Mouse (Mus musculus): ENCODE results near the gene Aldh6a1. TPM values are rescaled to one million over a fixed set of nuclear protein-coding genes. Genes with fewer than 3 reads are reported as not detected.

Gene Aldh6a1
- polyA plus RNA-seq (2015; fragmentation: Nextera tagmentation; extraction: Ambion mirVana): 47.4 and 48.2 TPM in 2 replicates

DNA sequence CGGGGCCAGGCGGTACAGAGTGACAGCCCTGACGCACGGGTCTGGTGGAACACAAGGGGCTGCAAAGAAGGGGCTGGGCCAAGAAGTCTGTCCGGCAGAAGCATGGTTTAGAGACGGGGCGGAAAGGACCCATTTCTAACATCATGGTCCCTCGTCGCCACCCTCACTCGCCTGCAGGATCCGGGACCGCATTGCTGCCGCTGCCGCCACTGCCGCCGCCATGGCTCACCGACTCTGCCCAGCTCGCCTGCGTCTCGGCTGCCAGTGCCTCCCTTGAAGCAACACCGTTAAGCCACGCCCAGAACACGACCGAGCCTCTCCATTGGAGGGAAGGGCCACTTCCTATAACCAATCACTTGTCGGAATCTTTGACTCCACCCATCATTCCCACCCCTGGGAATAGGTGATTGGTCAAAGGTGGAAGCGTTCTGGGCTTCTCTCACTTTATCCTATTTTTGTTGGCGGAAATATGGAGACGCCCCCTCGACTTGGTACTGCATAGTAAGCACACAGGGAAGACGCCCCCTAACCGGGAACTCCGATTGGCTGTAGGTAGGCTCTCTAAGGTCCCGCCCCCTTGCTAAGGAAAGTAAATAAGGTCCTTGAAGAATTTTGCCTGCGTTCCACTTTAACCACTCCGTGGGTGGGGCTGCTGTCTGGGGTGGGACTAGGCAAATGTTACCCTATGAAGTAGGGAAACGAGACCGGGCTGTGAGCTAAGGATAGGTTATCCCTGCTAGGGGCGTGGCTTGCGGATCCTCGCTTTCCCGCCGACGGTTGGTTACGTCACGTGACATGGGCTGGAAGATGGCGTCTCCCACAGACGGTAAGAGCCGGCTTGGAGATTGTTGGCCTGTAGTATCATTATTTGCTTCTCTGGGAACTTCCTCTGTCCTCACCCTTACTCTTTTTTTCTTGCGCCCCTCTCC is at the start of gene Aldh6a1, which contains the start of gene Lin52:
TSS of gene Aldh6a1 (minus strand) at position 287 of the 929 bp plus-strand sequence.
TSS of gene Lin52 (plus strand) at position 705 of the 929 bp plus-strand sequence.
- Histone ChIP-seq H3K36me3 (ENCODE audit: control insufficient read depth, insufficient read depth, low read length) (no peaks in the 10 kb centered on the region), H3K9me3 (replicated peaks; ENCODE audit: control insufficient read depth, low read length) (no peaks in the 10 kb centered on the region), H3K4me2 (ENCODE audit: low read depth, low read length) (peak within 1 kb of the TSS; percentile 86), H3K27ac (ENCODE audit: low read length) (peak within 1 kb of the TSS; percentile 65), H3K4me3 (replicated peaks; ENCODE audit: low read length) (peak within 1 kb of the TSS; percentile 66), H3K9ac (ENCODE audit: low read length) (peak within 1 kb of the TSS; percentile 74), H3K27me3 (ENCODE audit: control insufficient read depth, insufficient read depth, low read length) (no peaks in the 10 kb centered on the region), H3K4me1 (ENCODE audit: control insufficient read depth, insufficient read depth, low read length) (peaks cover 6% of the 10 kb centered on the region)
- under 1% methylated on average over 49 of the region's 49 CpGs for WGBS
- peak; percentile 98 for ATAC-seq (ENCODE audit: insufficient read depth, low FRiP score)

DNA sequence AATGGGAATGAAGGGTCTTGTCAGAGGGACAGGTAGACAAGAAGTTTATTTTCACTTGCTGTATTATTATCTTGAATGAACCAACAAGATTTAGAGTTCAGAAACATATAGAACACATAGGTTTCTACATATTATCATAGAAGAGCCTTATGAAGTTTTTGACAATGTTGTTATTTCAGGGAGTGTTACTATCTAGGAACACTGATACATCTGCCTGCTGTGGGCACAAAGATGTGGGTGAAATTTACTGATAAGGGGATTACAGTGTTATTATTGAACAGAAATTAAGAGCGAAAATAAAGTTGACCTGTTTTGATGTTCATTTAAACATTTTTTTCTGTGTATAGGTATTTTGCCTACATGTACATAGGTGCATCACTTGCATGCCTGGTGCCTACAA is 46.0 kb upstream of the Aldh6a1 start:
- Histone ChIP-seq H3K4me2 (ENCODE audit: low read depth, low read length) (no peak overlapping the region), H3K27ac (ENCODE audit: low read length) (no peak overlapping the region), H3K9me3 (replicated peaks; ENCODE audit: control insufficient read depth, low read length) (no peaks in the 10 kb centered on the region), H3K9ac (ENCODE audit: low read length) (no peak overlapping the region), H3K4me1 (ENCODE audit: control insufficient read depth, insufficient read depth, low read length) (no peaks in the 10 kb centered on the region), H3K27me3 (ENCODE audit: control insufficient read depth, insufficient read depth, low read length) (no peaks in the 10 kb centered on the region), H3K36me3 (ENCODE audit: control insufficient read depth, insufficient read depth, low read length) (no peaks in the 10 kb centered on the region), H3K4me3 (replicated peaks; ENCODE audit: low read length) (no peak overlapping the region)
- 91% methylated on average over 1 of the region's 1 CpGs for WGBS
- no peak for ATAC-seq (ENCODE audit: insufficient read depth, low FRiP score)

DNA sequence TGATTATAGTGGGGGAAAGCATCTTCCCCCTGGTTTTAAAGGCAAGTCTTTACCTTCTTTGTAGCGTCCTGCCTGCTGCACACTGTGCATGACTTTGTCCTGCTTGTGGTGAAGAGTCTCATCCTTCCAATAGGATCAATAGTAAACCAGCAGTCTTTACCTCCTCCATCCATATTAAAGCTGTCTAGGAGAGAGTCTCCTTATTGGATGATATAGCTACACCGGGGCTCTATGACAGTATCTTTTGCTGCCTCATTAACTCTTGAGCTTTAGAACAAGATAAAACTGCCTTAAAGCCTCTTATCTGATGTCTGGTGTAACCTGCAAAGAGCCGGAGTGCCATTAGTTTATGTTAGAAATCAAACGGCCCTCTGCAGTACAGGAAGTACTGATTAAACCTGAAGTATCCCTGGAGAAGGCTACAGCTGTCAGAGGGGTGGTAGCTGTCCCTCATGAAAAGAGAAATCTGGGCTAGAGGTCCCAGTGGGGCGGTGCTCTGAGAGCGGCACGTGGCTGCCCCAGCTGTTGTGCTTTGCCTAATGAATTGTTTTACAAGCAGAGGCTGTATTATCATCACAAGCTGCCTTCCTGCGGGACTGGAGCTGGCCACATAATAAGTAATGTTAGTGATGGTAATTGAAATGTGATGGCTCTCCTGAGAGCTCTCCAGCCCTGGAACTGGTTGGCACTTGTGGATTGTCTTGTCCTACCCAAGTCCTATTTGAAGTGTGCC is 36.7 kb upstream of the Aldh6a1 start:
- Histone ChIP-seq H3K4me3 (replicated peaks; ENCODE audit: low read length) (no peak overlapping the region), H3K9me3 (replicated peaks; ENCODE audit: control insufficient read depth, low read length) (no peaks in the 10 kb centered on the region), H3K4me2 (ENCODE audit: low read depth, low read length) (no peak overlapping the region), H3K4me1 (ENCODE audit: control insufficient read depth, insufficient read depth, low read length) (peaks cover 8% of the 10 kb centered on the region; the same call in 1 of the 2 replicates), H3K27ac (ENCODE audit: low read length) (no peak overlapping the region), H3K36me3 (ENCODE audit: control insufficient read depth, insufficient read depth, low read length) (no peaks in the 10 kb centered on the region), H3K9ac (ENCODE audit: low read length) (no peak overlapping the region), H3K27me3 (ENCODE audit: control insufficient read depth, insufficient read depth, low read length) (no peaks in the 10 kb centered on the region)
- no peak for ATAC-seq (ENCODE audit: insufficient read depth, low FRiP score)
- WGBS: 22% methylated on average over 8 of the region's 8 CpGs

DNA sequence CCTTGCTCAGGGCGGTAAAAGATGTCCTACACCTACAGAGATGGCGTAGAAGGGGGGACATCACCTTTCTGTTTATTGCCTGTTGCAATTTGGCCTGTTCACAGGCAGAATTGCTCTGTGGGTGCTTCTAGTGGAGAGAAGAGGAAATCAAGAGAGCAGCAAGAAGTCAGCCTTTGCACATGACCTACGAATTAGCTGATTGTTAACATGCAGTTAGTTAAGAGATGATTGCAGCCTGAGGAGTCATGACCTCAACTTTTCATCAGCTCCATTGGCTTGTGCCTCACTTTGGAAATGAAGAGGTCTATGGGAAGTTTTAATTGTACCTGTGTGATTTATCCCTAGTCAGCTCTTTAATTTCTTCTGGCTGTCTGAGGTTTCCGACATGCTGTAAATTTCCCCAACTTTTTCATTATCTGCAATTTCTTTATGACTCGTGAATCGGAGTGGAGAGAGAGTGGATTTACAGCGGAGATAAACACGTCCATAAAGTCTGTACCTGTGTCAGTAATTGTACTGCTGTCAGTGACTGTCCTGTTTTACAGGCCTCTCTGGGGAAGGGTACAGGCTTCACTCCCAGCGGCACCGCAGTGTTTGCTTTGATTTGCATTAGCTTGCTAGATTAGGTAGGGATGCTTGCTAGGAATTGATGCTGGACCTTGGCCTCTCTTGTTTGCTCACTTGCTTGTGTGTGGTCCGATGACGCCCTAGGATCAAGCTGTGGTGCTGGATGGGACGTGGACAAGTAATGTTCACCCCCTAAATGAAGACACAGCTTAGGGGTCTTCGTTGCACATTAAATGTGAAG is 32.2 kb upstream of the Aldh6a1 start:
- H3K9me3 ChIP-seq (replicated peaks; ENCODE audit: control insufficient read depth, low read length): no peaks in the 10 kb centered on the region
- no peak for ATAC-seq (ENCODE audit: insufficient read depth, low FRiP score)
- 80% methylated on average over 14 of the region's 14 CpGs for WGBS

DNA sequence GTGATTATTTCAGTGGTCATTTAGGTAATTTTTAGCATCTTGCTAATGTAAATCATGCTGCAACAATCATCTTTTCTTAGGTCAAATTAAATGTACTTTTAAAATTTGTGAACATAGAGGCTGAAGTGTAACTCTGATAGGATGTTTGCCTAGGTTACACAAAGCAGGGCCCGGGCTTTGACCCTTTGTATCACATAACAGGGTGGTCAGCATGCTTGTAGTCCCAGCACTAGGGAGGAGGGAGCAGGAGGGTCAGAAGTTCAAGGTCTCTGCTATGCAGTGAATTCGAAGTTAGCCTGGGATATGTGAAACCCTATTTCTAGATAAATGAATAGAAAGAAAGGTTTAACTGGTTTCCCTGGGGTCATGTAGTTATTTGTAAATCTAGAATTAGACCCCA is 30.4 kb upstream of the Aldh6a1 start:
- H3K4me2 ChIP-seq (ENCODE audit: low read depth, low read length): no peak overlapping the region
- 45% methylated on average over 2 of the region's 2 CpGs for WGBS
- ATAC-seq (ENCODE audit: insufficient read depth, low FRiP score): no peak
- H3K9ac ChIP-seq (ENCODE audit: low read length): no peak overlapping the region
- no peaks in the 10 kb centered on the region for H3K9me3 ChIP-seq (replicated peaks; ENCODE audit: control insufficient read depth, low read length)
- H3K4me1 ChIP-seq (ENCODE audit: control insufficient read depth, insufficient read depth, low read length): no peaks in the 10 kb centered on the region
- no peak overlapping the region for H3K4me3 ChIP-seq (replicated peaks; ENCODE audit: low read length)
- H3K27ac ChIP-seq (ENCODE audit: low read length): no peak overlapping the region
- no peaks in the 10 kb centered on the region for H3K36me3 ChIP-seq (ENCODE audit: control insufficient read depth, insufficient read depth, low read length)
- H3K27me3 ChIP-seq (ENCODE audit: control insufficient read depth, insufficient read depth, low read length): no peaks in the 10 kb centered on the region

More for the DNA sequence above, 32.2 kb upstream of the Aldh6a1 start:
- Histone ChIP-seq H3K4me2 (ENCODE audit: low read depth, low read length) (no peak overlapping the region), H3K36me3 (ENCODE audit: control insufficient read depth, insufficient read depth, low read length) (no peaks in the 10 kb centered on the region), H3K4me3 (replicated peaks; ENCODE audit: low read length) (no peak overlapping the region), H3K4me1 (ENCODE audit: control insufficient read depth, insufficient read depth, low read length) (peaks cover 4% of the 10 kb centered on the region; the same call in 1 of the 2 replicates), H3K9ac (ENCODE audit: low read length) (no peak overlapping the region), H3K27ac (ENCODE audit: low read length) (no peak overlapping the region), H3K27me3 (ENCODE audit: control insufficient read depth, insufficient read depth, low read length) (no peaks in the 10 kb centered on the region)

DNA sequence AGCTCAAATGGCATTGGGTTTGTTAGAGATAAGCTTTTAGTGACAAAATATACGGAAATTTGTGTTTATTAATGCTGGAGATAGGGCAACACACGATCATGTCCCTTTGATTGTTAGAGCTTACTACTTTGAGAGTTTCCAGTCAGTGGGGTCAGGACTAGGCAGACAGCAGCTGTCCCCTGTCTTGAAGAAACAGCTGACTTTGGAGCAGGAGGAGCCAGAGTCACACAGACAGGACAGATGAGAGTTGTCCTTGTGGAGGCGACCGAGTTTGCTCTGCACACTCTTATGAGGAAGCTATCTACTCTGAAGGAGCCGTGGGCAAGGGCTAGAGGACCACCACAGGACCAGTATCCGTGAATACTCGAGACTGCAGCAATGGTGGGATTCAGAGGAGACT is 28.1 kb upstream of the Aldh6a1 start:
- no peak for ATAC-seq (ENCODE audit: insufficient read depth, low FRiP score)
- WGBS: 77% methylated on average over 7 of the region's 7 CpGs
- H3K4me2 ChIP-seq (ENCODE audit: low read depth, low read length): no peak overlapping the region
- no peaks in the 10 kb centered on the region for H3K4me1 ChIP-seq (ENCODE audit: control insufficient read depth, insufficient read depth, low read length)
- H3K9me3 ChIP-seq (replicated peaks; ENCODE audit: control insufficient read depth, low read length): no peaks in the 10 kb centered on the region
- no peaks in the 10 kb centered on the region for H3K27me3 ChIP-seq (ENCODE audit: control insufficient read depth, insufficient read depth, low read length)
- no peak overlapping the region for H3K9ac ChIP-seq (ENCODE audit: low read length)
- 0 out of 2 replicates have a peak, but pooled peaks cover 5% of the 10 kb centered on the region for H3K36me3 ChIP-seq (ENCODE audit: control insufficient read depth, insufficient read depth, low read length)
- H3K4me3 ChIP-seq (replicated peaks; ENCODE audit: low read length): no peak overlapping the region
- H3K27ac ChIP-seq (ENCODE audit: low read length): no peak overlapping the region

DNA sequence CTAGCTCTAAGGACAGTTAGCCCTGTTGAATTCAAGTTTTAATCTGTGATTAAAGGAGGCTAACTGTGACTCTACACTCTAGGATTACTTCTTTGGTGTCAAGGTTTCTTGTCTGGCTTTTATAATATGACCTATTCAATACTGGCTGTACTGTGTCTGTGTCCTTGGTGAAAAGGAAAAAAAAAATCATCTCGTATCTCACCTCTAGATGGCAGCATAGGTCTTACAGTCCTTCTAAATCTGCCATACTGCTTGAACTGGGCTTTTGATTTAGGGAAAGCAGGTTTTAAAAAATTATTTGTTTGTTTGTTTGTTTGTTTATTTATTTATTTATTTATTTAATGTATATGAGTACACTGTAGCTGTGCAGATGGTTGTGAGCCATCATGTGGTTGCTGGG is 17.9 kb upstream of the Aldh6a1 start:
- H3K9me3 ChIP-seq (replicated peaks; ENCODE audit: control insufficient read depth, low read length): no peaks in the 10 kb centered on the region
- H3K9ac ChIP-seq (ENCODE audit: low read length): no peak overlapping the region
- 0% methylated on average over 1 of the region's 1 CpGs for WGBS
- no peaks in the 10 kb centered on the region for H3K4me1 ChIP-seq (ENCODE audit: control insufficient read depth, insufficient read depth, low read length)
- no peak overlapping the region for H3K4me3 ChIP-seq (replicated peaks; ENCODE audit: low read length)
- H3K4me2 ChIP-seq (ENCODE audit: low read depth, low read length): no peak overlapping the region
- H3K36me3 ChIP-seq (ENCODE audit: control insufficient read depth, insufficient read depth, low read length): 0 out of 2 replicates have a peak, but pooled peaks cover 3% of the 10 kb centered on the region
- H3K27me3 ChIP-seq (ENCODE audit: control insufficient read depth, insufficient read depth, low read length): no peaks in the 10 kb centered on the region
- no peak for ATAC-seq (ENCODE audit: insufficient read depth, low FRiP score)
- H3K27ac ChIP-seq (ENCODE audit: low read length): no peak overlapping the region

DNA sequence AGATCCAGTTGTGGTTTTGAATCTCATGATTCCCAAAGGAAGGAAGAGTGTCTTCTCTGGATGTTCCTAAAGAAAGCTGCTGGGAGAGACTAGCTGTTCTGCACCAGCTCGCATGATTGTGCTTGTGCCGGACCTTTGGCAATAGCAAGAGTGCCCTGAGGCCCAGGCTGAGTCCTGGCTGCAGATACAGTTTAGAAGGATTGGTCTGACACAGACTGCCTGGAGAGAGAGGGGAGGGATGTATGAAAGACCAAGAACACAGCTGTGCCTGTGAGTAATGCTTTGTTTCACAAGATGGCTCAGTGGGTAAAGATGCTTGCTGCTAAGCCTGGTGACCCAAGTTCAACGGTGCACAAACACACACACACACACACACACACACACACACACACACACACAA is 12.1 kb upstream of the Aldh6a1 start:
- H3K4me1 ChIP-seq (ENCODE audit: control insufficient read depth, insufficient read depth, low read length): no peaks in the 10 kb centered on the region
- H3K4me2 ChIP-seq (ENCODE audit: low read depth, low read length): no peak overlapping the region
- ATAC-seq (ENCODE audit: insufficient read depth, low FRiP score): no peak
- no peaks in the 10 kb centered on the region for H3K9me3 ChIP-seq (replicated peaks; ENCODE audit: control insufficient read depth, low read length)
- H3K27ac ChIP-seq (ENCODE audit: low read length): no peak overlapping the region
- no peaks in the 10 kb centered on the region for H3K27me3 ChIP-seq (ENCODE audit: control insufficient read depth, insufficient read depth, low read length)
- no peak overlapping the region for H3K4me3 ChIP-seq (replicated peaks; ENCODE audit: low read length)
- peaks cover 12% of the 10 kb centered on the region; the same call in 1 of the 2 replicates for H3K36me3 ChIP-seq (ENCODE audit: control insufficient read depth, insufficient read depth, low read length)
- WGBS: 88% methylated on average over 3 of the region's 3 CpGs
- no peak overlapping the region for H3K9ac ChIP-seq (ENCODE audit: low read length)

All from stomach, embryonic 16.5 days (tissue).